Mouse (Mus musculus): ENCODE measurements around the gene Gtdc1. TPM values are rescaled to one million over a fixed set of nuclear protein-coding genes. Genes with fewer than 3 reads are reported as not detected.

The Gtdc1 gene
- polyA plus RNA-seq, 1 experiment from 2014 or later: 3.4 TPM

DNA sequence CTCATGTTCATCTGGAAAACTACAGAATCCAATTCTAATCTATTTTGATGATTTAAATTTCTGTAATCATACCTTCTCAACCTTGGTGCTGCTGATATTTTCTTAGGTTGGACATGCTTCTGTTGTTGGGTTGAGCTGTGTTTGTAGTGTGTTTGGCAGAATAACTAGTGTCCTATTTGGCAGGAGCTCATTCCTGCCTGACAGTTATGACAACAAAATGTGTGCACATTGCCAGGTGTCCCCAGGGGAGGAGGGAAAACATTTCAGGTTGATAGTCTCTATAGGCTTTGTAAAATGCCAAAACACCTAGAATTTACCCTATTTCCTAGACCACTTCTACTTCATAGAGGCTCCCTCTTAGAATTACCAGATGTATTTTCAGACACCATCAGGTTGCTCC, 343.4 kb downstream of the Gtdc1 start:
- ATAC-seq (ENCODE audit: low read depth): no peak
- Histone ChIP-seq H3K9me3 (replicated peaks) (no peaks in the 10 kb centered on the region), H3K4me3 (replicated peaks) (no peak overlapping the region), H3K9ac (no peak overlapping the region), H3K27me3 (no peaks in the 10 kb centered on the region), H3K4me2 (no peak overlapping the region), H3K4me1 (replicated peaks) (no peaks in the 10 kb centered on the region), H3K36me3 (no peaks in the 10 kb centered on the region), H3K27ac (no peak overlapping the region)
- DNase-seq: no peak

DNA sequence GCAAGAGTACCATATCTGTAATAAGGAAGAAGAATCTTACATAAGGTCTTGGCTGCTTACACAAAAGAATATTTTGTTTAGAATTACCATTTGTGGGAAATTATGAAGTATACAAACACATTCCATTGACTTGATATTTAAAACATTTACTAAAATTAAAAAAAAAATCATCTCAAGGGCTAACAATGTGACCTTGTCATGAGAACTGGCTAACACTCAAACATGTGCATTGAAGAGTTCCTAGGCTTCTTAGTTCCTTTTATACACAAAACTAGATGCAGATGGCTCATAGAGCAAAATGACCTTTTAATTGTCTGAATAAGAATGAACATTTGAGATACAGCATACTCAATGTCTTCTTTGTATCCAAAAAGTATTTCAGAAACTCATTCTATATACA, 344.0 kb downstream of the Gtdc1 start:
- Histone ChIP-seq H3K4me3 (replicated peaks) (no peak overlapping the region), H3K27me3 (no peaks in the 10 kb centered on the region), H3K4me2 (no peak overlapping the region), H3K9ac (no peak overlapping the region), H3K27ac (no peak overlapping the region), H3K4me1 (replicated peaks) (no peaks in the 10 kb centered on the region), H3K36me3 (no peaks in the 10 kb centered on the region), H3K9me3 (replicated peaks) (no peaks in the 10 kb centered on the region)
- DNase-seq (no peak), ATAC-seq (ENCODE audit: low read depth) (no peak)

DNA sequence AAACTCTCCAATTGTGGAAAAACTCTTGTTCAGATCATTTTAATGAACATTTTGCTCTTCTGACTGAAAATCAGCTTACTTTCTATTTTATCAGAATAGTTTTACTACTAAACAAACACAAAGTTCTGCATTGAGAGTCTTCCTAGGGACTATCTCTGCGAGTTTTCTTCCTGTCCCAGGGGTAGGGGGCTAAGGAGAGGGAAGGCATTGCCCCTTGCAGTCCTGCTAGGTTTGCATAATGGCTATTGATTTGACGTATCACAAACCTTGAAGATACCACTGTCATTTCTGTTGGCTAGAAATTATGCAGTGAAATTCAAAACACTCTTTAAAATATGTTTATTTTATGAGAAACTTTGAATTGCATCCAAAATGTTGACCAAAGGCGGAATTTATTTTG, 355.6 kb downstream of the Gtdc1 start:
- no peak for ATAC-seq (ENCODE audit: low read depth)
- no peak overlapping the region for H3K4me3 ChIP-seq (replicated peaks)
- H3K27me3 ChIP-seq: no peaks in the 10 kb centered on the region
- no peak overlapping the region for H3K9ac ChIP-seq
- no peak overlapping the region for H3K4me2 ChIP-seq
- no peak overlapping the region for H3K27ac ChIP-seq
- H3K9me3 ChIP-seq (replicated peaks): no peaks in the 10 kb centered on the region
- WGBS (ENCODE audit: insufficient replicate concordance): 55% methylated on average over 3 of the region's 3 CpGs
- H3K36me3 ChIP-seq: no peaks in the 10 kb centered on the region
- no peaks in the 10 kb centered on the region for H3K4me1 ChIP-seq (replicated peaks)
- no peak for DNase-seq

DNA sequence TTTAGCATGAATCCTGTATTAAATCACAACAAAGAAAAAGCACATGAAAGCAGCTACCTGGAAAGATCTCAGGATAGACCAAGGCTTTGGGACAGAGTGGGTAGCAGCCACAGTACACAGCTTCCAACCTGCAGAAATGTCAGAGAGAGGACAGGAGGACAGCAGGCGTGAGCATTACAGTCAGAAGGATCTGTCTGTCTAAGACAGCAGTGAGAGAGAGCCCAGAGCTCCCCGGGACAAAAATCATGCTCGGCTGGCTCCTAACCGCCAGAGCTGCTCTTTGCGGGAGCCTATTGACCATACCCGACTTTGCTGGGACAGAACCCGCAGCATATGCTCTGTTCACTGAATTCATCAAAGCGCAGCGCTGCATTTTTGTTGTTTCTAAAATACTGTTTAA, 356.3 kb downstream of the Gtdc1 start:
- Histone ChIP-seq H3K4me2 (no peak overlapping the region), H3K36me3 (no peaks in the 10 kb centered on the region), H3K27ac (no peak overlapping the region), H3K4me3 (replicated peaks) (no peak overlapping the region), H3K9ac (no peak overlapping the region), H3K27me3 (no peaks in the 10 kb centered on the region), H3K9me3 (replicated peaks) (no peaks in the 10 kb centered on the region), H3K4me1 (replicated peaks) (no peaks in the 10 kb centered on the region)
- DNase-seq (no peak), ATAC-seq (ENCODE audit: low read depth) (no peak)
- WGBS (ENCODE audit: insufficient replicate concordance): 71% methylated on average over 9 of the region's 9 CpGs

DNA sequence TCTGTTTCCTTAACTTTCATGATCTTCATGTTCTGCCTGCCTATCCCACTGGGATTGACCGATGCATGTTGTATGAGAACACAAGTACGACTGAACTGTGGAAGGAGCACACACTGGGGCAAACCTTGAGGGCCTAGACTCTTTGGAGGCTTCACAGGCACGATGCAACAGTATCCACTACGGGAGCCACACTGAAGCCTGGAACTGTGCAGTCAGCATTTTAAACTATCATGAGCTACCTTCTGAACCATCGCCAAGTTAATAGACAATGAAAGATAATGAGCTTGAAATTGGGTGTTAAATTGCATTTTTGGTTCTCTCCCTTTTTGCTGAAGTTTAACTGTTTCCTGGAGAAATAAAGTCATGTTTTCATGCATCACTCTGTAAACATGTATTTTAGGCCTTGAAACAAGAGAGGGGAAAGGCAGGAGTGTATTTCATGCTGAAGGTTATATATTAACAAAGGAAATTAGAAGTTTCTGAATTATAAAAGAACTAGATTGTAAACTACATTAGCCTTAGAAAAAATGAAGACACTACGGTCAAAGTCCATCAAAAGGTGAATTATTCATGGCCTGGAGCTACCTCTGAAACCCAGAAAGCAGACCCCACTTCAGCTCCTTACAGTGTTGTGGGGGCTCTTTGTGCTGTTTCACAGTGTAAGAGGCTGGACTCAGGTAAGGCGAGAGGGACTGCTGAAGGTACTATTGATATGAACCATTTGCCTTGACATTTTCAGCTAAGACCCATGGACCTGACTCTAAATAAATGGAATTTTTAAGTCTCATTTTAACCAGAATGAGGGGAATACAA, 358.1 kb downstream of the Gtdc1 start:
- H3K27ac ChIP-seq: no peak overlapping the region
- WGBS (ENCODE audit: insufficient replicate concordance): 72% methylated on average over 7 of the region's 7 CpGs
- no peak overlapping the region for H3K4me2 ChIP-seq
- no peaks in the 10 kb centered on the region for H3K4me1 ChIP-seq (replicated peaks)
- no peak overlapping the region for H3K4me3 ChIP-seq (replicated peaks)
- no peaks in the 10 kb centered on the region for H3K27me3 ChIP-seq
- no peak for ATAC-seq (ENCODE audit: low read depth)
- H3K9me3 ChIP-seq (replicated peaks): no peaks in the 10 kb centered on the region
- H3K36me3 ChIP-seq: no peaks in the 10 kb centered on the region
- H3K9ac ChIP-seq: no peak overlapping the region
- no peak for DNase-seq

DNA sequence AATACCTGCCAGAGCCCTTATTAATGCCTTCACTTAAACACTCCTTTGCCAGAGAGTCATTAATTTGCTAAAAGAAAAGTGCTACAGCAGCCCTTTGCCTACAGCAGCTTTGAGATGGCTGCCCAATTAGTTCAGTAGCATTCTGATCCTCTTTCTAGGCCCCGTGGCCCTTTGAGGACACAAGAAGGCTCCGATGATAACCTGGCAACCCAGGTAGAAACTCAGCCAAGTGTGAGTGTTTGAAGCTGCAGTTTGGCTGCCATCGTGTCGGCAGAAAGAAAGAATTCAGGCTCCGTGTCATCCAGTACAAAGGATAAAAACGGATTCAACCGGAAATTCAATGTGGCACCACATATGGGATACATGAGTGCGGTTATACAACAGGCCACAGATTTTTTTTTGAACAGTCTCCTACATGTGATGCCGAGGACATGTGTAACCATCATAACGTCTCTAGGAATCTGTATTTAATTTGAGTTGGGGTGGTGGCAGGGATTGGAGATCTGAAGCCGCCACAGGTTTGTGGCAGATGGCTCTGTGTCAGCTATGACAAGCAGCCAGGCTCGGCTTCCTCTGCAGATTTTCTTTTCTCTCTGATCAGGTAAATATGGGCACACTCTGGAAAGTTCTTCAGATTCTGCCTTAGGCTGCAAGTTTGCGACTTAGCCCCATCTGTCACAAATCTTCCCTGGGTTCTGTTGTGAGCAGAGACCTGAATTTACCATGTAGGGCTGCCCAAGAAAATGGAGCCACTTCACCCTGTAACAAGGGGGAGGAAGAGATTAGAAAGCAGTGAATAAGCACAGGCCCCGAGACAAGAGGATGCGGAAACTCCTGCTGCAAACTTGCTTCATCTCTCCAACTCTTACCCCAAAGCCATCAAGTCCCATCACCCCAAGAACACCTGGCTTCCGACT, 362.4 kb downstream of the Gtdc1 start:
- Histone ChIP-seq H3K27ac (no peak overlapping the region), H3K9ac (no peak overlapping the region), H3K4me3 (replicated peaks) (no peak overlapping the region), H3K4me2 (no peak overlapping the region), H3K36me3 (no peaks in the 10 kb centered on the region), H3K4me1 (replicated peaks) (no peaks in the 10 kb centered on the region), H3K27me3 (no peaks in the 10 kb centered on the region), H3K9me3 (replicated peaks) (no peaks in the 10 kb centered on the region)
- DNase-seq (no peak), ATAC-seq (ENCODE audit: low read depth) (no peak)
- 77% methylated on average over 16 of the region's 16 CpGs for WGBS (ENCODE audit: insufficient replicate concordance)

DNA sequence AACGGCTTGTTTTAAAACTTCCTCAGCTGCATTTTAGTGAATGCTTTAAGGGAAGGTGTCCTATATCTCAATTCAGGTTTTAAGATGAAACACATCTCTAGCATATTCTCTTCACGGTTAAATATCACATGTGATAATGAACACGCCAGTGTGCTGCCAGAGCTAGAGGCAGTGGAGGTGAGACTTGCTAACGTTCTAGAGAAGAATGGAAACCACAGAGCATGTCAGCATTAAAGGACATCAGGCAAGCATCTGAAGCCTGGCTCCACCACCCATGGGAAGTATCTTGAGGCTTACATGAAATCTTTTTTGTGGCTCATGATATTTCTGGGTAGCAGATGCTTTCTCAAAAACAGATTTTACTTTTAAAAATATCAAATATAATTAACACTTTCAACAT, 365.7 kb downstream of the Gtdc1 start:
- H3K27me3 ChIP-seq: peaks cover 19% of the 10 kb centered on the region
- 72% methylated on average over 4 of the region's 4 CpGs for WGBS (ENCODE audit: insufficient replicate concordance)
- H3K27ac ChIP-seq: no peak overlapping the region
- no peak overlapping the region for H3K9ac ChIP-seq
- peaks cover 4% of the 10 kb centered on the region; the same call in 1 of the 2 replicates for H3K4me1 ChIP-seq (replicated peaks)
- no peak overlapping the region for H3K4me3 ChIP-seq (replicated peaks)
- no peaks in the 10 kb centered on the region for H3K9me3 ChIP-seq (replicated peaks)
- DNase-seq: no peak
- no peaks in the 10 kb centered on the region for H3K36me3 ChIP-seq
- no peak overlapping the region for H3K4me2 ChIP-seq
- no peak for ATAC-seq (ENCODE audit: low read depth)

DNA sequence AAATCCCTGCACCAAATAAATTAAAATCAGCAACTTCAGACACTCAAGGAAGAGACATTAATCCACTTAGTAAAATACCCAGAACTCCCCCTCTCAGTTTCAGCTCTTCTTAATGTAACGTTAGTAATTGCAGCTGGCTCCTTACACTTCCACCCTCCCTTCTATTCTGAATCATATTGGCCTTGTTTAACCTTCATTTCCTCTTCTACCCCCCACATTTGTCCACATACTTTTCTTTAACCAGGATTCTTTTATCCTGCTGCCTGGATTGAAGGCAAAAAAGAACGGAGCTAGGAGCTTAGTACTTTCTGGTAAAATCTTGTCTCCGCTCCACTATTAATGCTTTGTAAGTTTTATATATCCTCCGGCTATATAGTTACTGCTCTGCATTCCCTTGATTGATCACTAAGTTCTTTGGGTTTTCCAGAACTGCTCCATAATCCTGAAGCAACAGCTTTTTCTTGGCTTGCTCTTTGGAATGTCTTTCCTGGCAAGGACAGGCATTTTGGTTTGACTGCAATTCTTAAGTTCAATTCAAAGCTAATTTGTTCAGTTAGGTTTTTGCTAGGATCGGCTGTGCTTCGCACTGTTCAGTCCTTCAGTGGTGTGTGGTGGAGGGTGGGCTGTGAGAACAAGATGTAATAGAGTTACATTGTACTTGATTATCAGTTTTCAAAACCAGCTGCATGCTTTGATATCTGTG, 368.1 kb downstream of the Gtdc1 start:
- peaks cover 31% of the 10 kb centered on the region for H3K27me3 ChIP-seq
- no peaks in the 10 kb centered on the region for H3K9me3 ChIP-seq (replicated peaks)
- H3K36me3 ChIP-seq: no peaks in the 10 kb centered on the region
- H3K9ac ChIP-seq: no peak overlapping the region
- 72% methylated on average over 6 of the region's 6 CpGs for WGBS (ENCODE audit: insufficient replicate concordance)
- H3K4me1 ChIP-seq (replicated peaks): peaks cover 6% of the 10 kb centered on the region; the same call in 1 of the 2 replicates
- DNase-seq: no peak
- ATAC-seq (ENCODE audit: low read depth): no peak
- no peak overlapping the region for H3K4me2 ChIP-seq
- H3K27ac ChIP-seq: no peak overlapping the region
- H3K4me3 ChIP-seq (replicated peaks): no peak overlapping the region

DNA sequence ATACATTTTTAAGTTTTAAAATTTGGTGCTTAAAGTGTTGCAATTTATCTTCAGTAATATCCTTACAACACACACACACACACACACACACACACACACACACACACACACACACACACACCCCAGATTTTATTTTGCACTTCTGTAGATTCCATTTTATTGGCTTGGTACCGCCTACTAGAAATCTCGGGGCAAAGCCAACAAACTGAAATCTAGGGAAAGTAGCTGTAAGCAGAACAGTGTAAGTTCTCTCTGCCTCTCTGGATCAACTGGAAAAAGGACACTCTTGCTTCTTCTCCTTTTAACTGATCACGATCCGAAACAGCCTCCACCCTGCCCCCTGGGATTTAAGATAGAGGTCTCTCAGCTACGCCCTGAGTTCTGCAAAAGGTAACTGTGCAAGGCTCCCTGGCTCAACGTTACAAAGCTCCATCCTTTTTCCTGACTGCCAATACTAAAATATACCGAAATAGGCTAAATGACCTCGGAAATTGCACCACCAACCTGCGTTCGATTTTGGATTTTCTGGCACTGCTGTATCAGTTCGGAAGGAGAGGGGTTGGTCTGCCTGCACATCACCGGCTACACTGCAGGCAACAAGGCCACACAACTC, 369.7 kb downstream of the Gtdc1 start:
- H3K36me3 ChIP-seq: no peaks in the 10 kb centered on the region
- H3K4me2 ChIP-seq: no peak overlapping the region; the same call in 1 of the 2 replicates
- H3K9me3 ChIP-seq (replicated peaks): no peaks in the 10 kb centered on the region
- DNase-seq (no peak), ATAC-seq (ENCODE audit: low read depth) (no peak)
- H3K27ac ChIP-seq: no peak overlapping the region
- H3K4me3 ChIP-seq (replicated peaks): no peak overlapping the region
- no peak overlapping the region for H3K9ac ChIP-seq
- H3K27me3 ChIP-seq: peaks cover 31% of the 10 kb centered on the region
- 48% methylated on average over 12 of the region's 12 CpGs for WGBS (ENCODE audit: insufficient replicate concordance)
- peaks cover 6% of the 10 kb centered on the region; the same call in 1 of the 2 replicates for H3K4me1 ChIP-seq (replicated peaks)

DNA sequence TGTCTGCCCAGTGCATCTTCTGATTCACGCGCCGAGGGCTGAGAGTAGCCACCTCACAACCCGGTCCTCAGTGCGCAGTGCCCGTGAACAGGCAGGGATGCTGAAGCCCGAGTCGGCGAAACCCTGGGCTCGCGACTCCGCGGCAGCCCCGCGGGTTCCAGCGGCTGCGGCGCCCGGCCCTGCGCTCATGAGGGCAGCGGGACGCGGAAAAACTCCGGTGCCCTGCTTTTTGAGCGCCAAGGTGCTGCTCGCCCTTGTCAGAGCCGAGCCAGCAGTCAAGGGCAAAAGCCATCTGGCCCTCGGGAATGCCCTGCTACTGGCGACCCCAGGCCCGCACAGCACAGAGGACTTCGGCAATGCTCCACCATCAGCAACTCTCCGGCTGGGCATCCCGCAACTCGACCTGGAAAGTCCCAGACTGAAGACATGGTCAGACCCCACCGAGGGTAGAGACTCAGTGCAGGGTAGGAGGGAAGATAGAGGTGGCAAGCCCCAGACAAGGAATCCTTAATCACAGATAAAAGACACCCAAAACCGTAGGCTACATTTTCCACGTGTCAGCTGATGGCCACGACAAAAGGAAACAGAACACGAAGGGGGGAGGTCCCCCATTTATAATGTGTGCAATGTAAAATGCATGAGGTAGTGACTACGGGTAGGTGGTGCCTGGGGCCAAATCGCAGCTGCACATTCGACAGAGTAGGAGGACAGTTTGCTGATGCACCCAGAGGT, 370.4 kb downstream of the Gtdc1 start:
- peaks cover 31% of the 10 kb centered on the region for H3K27me3 ChIP-seq
- H3K36me3 ChIP-seq: no peaks in the 10 kb centered on the region
- no peak for DNase-seq
- H3K4me1 ChIP-seq (replicated peaks): peaks cover 6% of the 10 kb centered on the region; the same call in 1 of the 2 replicates
- H3K4me2 ChIP-seq: peak overlapping the region; percentile 60
- no peaks in the 10 kb centered on the region for H3K9me3 ChIP-seq (replicated peaks)
- no peak for ATAC-seq (ENCODE audit: low read depth)
- 4% methylated on average over 42 of the region's 42 CpGs for WGBS (ENCODE audit: insufficient replicate concordance)
- H3K4me3 ChIP-seq (replicated peaks): peak overlapping the region; percentile 38
- H3K27ac ChIP-seq: no peak overlapping the region
- no peak overlapping the region for H3K9ac ChIP-seq
